Mouse (Mus musculus): ENCODE measurements around the gene Slc6a11.

GRCm38 (mm10) chr6:114208296-114208695, 77.3 kb downstream of the Slc6a11 start:
- TF ChIP-seq CTCF (IDR thresholded peaks at IDR 0.05; ENCODE audit: control insufficient read depth, insufficient read depth, insufficient replicate concordance, low read depth, low read length) = no peak
- TF ChIP-seq POLR2A (IDR thresholded peaks at IDR 0.05; ENCODE audit: control insufficient read depth, low read depth, low read length) = no peak
